Mouse (Mus musculus): ENCODE results near the gene Mgam.

GRCm38 (mm10) chr6:40585645-40586044, 43.0 kb upstream of the Mgam start, which contains the start of gene Clec5a:
- TF ChIP-seq CTCF (IDR thresholded peaks at IDR 0.05; ENCODE audit: low read depth, low read length) (no peak), POLR2A (IDR thresholded peaks at IDR 0.05; ENCODE audit: extremely low read depth, insufficient read depth, low read length) (no peak)
